In the genomic region with DNA sequence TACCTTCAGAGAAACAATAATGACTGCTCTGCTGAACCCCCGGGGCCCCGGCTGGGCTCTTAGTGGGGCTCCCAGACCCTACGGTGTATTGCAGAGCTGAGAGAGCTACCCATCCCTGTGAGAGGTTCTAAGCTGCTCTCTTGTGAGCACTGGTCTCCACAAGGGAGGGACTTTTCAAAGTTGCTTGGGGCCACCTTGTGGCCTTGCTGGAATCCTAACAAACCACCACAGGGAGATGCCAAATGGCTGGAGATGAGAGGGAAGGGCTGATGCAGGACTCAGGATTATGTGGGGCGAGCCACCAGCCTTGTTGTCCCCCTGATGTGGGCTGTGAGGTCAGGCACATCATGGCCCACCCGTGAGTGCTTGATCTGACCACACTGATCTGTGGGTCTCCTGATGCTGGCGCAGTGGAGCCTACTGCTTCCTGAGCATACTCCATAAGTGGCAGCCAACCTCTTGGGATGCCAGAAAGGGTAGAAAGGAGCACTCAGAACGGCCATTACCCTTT, we compare ENCODE assay signal across 9 mouse cellular contexts. TPM values are rescaled to one million over a fixed set of nuclear protein-coding genes. Genes with fewer than 3 reads are reported as not detected.
DNase-seq lines count a peak whose midpoint lies in the region; ATAC-seq and TF ChIP-seq lines count a peak whose summit lies in the region.
"Had no signal": no experiment of that assay in that cellular context is flagged by ENCODE, and none has a peak within 500 bp of the region (broad histone marks: within the 10 kb centered on the region; RNA-seq: fewer than 3 reads in every experiment).

No protein-coding gene starts in this region.

- no peak overlapping the region for H3K4me2 ChIP-seq in neural tube, embryonic 13.5 days
- no peak overlapping the region for H3K4me2 ChIP-seq in neural tube, embryonic 15.5 days
- no peak overlapping the region for H3K4me2 ChIP-seq in liver, embryonic 14.5 days (ENCODE audit: low read depth)

- H3K9ac ChIP-seq in neural tube, embryonic 13.5 days = 0 out of 2 replicates have a peak overlapping the region, but pooled peaks have one; percentile 5
- no peak overlapping the region for H3K9ac ChIP-seq in neural tube, embryonic 15.5 days (replicated peaks)
- no peak overlapping the region for H3K9ac ChIP-seq in liver, embryonic 14.5 days (replicated peaks)

- peak; percentile 93 for DNase-seq in heart, adult 11 months
- DNase-seq in heart, adult 8-10 months (ENCODE audit: low spot score) = no peak
- DNase-seq in liver, embryonic 14.5 days (ENCODE audit: low read depth in 3 of 3, low spot score in 3 of 3) = no peak
- no peak for DNase-seq in thymus, postnatal 10 days (ENCODE audit: low spot score in 2 of 2)
- no peak for DNase-seq in spleen, postnatal 10 days (ENCODE audit: low spot score in 2 of 2)
- no peak for DNase-seq in spleen, postnatal 14 days (ENCODE audit: low spot score in 2 of 2)

- peaks cover 16% of the 10 kb centered on the region for H3K4me1 ChIP-seq in neural tube, embryonic 13.5 days (replicated peaks)
- peaks cover 16% of the 10 kb centered on the region for H3K4me1 ChIP-seq in neural tube, embryonic 15.5 days
- H3K4me1 ChIP-seq in liver, embryonic 14.5 days (replicated peaks; ENCODE audit: control insufficient read depth in 2 of 2, insufficient read depth in 2 of 2, low read length in 1 of 2) = peaks cover 13 to 34% of the 10 kb centered on the region in 2 experiments

- 85% methylated on average over 7 of the region's 7 CpGs for WGBS in neural tube, embryonic 13.5 days
- WGBS in neural tube, embryonic 15.5 days = 93% methylated on average over 7 of the region's 7 CpGs
- 76% methylated on average over 7 of the region's 7 CpGs for WGBS in liver, embryonic 14.5 days (ENCODE audit: insufficient replicate concordance)

- ATAC-seq in neural tube, embryonic 13.5 days (ENCODE audit: low read depth) = no peak
- no peak for ATAC-seq in neural tube, embryonic 15.5 days (ENCODE audit: low FRiP score)
- no peak for ATAC-seq in liver, embryonic 14.5 days (ENCODE audit: insufficient read depth)

- no peaks in the 10 kb centered on the region for H3K9me3 ChIP-seq in neural tube, embryonic 13.5 days
- H3K9me3 ChIP-seq in neural tube, embryonic 15.5 days (replicated peaks) = no peaks in the 10 kb centered on the region
- H3K9me3 ChIP-seq in liver, embryonic 14.5 days (ENCODE audit: control insufficient read depth, low read length) = no peaks in the 10 kb centered on the region
- H3K9me3 ChIP-seq: limb, embryonic 13.5 days had no signal

- H3K27me3 ChIP-seq in neural tube, embryonic 13.5 days = no peaks in the 10 kb centered on the region
- no peaks in the 10 kb centered on the region for H3K27me3 ChIP-seq in neural tube, embryonic 15.5 days (replicated peaks)
- no peaks in the 10 kb centered on the region for H3K27me3 ChIP-seq in liver, embryonic 14.5 days (ENCODE audit: control insufficient read depth, insufficient read depth, low read length)
- H3K27me3 ChIP-seq: limb, embryonic 13.5 days had no signal

- no peak overlapping the region for H3K27ac ChIP-seq in neural tube, embryonic 13.5 days (replicated peaks)
- no peak overlapping the region for H3K27ac ChIP-seq in neural tube, embryonic 15.5 days (replicated peaks)
- H3K27ac ChIP-seq in liver, embryonic 14.5 days = no peak overlapping the region

- H3K36me3 ChIP-seq in neural tube, embryonic 13.5 days = peaks cover 14% of the 10 kb centered on the region
- H3K36me3 ChIP-seq in neural tube, embryonic 15.5 days = peaks cover 21% of the 10 kb centered on the region
- no peaks in the 10 kb centered on the region for H3K36me3 ChIP-seq in liver, embryonic 14.5 days (replicated peaks; ENCODE audit: control insufficient read depth, insufficient read depth, low read depth)

- peak; percentile 8; the same call in 1 of the 2 replicates for TF ChIP-seq CTCF in liver, embryonic 14.5 days (IDR thresholded peaks at IDR 0.05; ENCODE audit: low read depth)

- H3K4me3 ChIP-seq in neural tube, embryonic 13.5 days = no peak overlapping the region
- no peak overlapping the region for H3K4me3 ChIP-seq in neural tube, embryonic 15.5 days (replicated peaks)
- no peak overlapping the region for H3K4me3 ChIP-seq in liver, embryonic 14.5 days (ENCODE audit: insufficient read depth in 1 of 2, low read depth in 2 of 2, low read length in 2 of 2)
- H3K4me3 ChIP-seq: limb, embryonic 13.5 days had no signal

- TF ChIP-seq EP300 in liver, embryonic 14.5 days (IDR thresholded peaks at IDR 0.05; ENCODE audit: low read depth) = no peak

RNA-seq across cellular contexts. Expression of a gene that starts 58.8 kb away (rescaled TPM):
- total RNA-seq in heart, adult 8-10 months (2022) = 10 to 100 TPM in 2 of 4 experiments, 1 to 10 TPM in 2; 5.7 to 10.5 (median 9.3) TPM
- polyA plus RNA-seq in neural tube, embryonic 13.5 days (2015; fragmentation: Nextera tagmentation; extraction: Ambion mirVana) = 1.8 and 2.2 TPM in 2 replicates
- 3.2 and 3.9 TPM in 2 replicates for polyA plus RNA-seq in neural tube, embryonic 15.5 days (2015; fragmentation: Nextera tagmentation; extraction: Ambion mirVana)
- polyA plus RNA-seq in liver, embryonic 14.5 days (2012; rRNA removed) = 3.7 and 3.8 TPM in 2 replicates
- polyA plus RNA-seq in liver, embryonic 14.5 days (2014; fragmentation: Nextera tagmentation; extraction: Ambion mirVana) = 1.4 and 1.8 TPM in 2 replicates
